Mouse (Mus musculus) liver, embryonic 14.5 days (tissue): ENCODE data around the gene Cd302. TPM values are rescaled to one million over a fixed set of nuclear protein-coding genes. Genes with fewer than 3 reads are reported as not detected.

Experiments
- ATAC-seq: fragments of 200-750 bp; cut with Nextera tagmentation; 2 replicates; pipeline ENCODE4 v1.8.0; 2017; ENCODE audit warnings: moderate number of reproducible peaks, mild to moderate bottlenecking, moderate library complexity; ENCODE audit not compliant: insufficient read depth
- DNase-seq, 3 experiments: peaks; one replicate each; pipeline ENCODE4 v3.0.0-alpha.2; 2012 to 2013; ENCODE audit warnings: low read depth in 3 of 3, low spot score in 3 of 3
- H3K27ac ChIP-seq: fragments of 300-500 bp; sonication (generic); 2 replicates; pipeline ENCODE4 v1.5.1; 2014; ENCODE audit warnings: moderate library complexity, mild to moderate bottlenecking, control low read depth, inconsistent platforms
- H3K27me3 ChIP-seq: fragments of 300-500 bp; sonication (generic); 2 replicates; pipeline ENCODE4 v1.6.1; 2014; ENCODE audit warnings: mild to moderate bottlenecking, low read length, moderate library complexity; ENCODE audit not compliant: control insufficient read depth, insufficient read depth
- H3K36me3 ChIP-seq: fragments of 300-500 bp; sonication (generic); replicated peaks from 2 replicates; pipeline ENCODE4 v1.6.1; 2014; ENCODE audit warnings: low read depth; ENCODE audit not compliant: control insufficient read depth, insufficient read depth
- H3K4me1 ChIP-seq, 2 experiments: fragments of 200-500 bp in 1 of 2; fragments of 300-500 bp in 1 of 2; sonication (generic) in 1 of 2; replicated peaks; 2 replicates each; pipeline ENCODE4 v1.6.1; 2012 to 2014; ENCODE audit warnings: antibody characterized with exemption in 1 of 2, inconsistent platforms in 1 of 2, low read length in 1 of 2; ENCODE audit not compliant: control insufficient read depth in 2 of 2, insufficient read depth in 2 of 2
- H3K4me2 ChIP-seq: fragments of 300-500 bp; sonication (generic); 2 replicates; pipeline ENCODE4 v1.6.1; 2014; ENCODE audit warnings: low read depth, mild to moderate bottlenecking, control low read depth, moderate library complexity
- H3K4me3 ChIP-seq, 2 experiments: fragments of 200-500 bp in 1 of 2; fragments of 300-500 bp in 1 of 2; sonication (generic) in 1 of 2; 2 replicates each; pipeline ENCODE4 v1.5.1; 2012 to 2014; ENCODE audit warnings: low read depth in 2 of 2, low read length in 2 of 2, mild to moderate bottlenecking in 2 of 2, control low read depth in 1 of 2, inconsistent platforms in 1 of 2, moderate library complexity in 1 of 2; ENCODE audit not compliant: insufficient read depth in 1 of 2
- H3K9ac ChIP-seq: fragments of 300-500 bp; sonication (generic); replicated peaks from 2 replicates; pipeline ENCODE4 v1.6.1; 2014; ENCODE audit warnings: mild to moderate bottlenecking, control low read depth, moderate library complexity
- H3K9me3 ChIP-seq: fragments of 300-500 bp; sonication (generic); 2 replicates; pipeline ENCODE4 v1.6.1; 2016; ENCODE audit warnings: low read length, mixed read lengths; ENCODE audit not compliant: control insufficient read depth
- CTCF ChIP-seq: IDR thresholded peaks from 2 replicates; pipeline ENCODE4 v1.5.1; 2016; ENCODE audit warnings: antibody characterized with exemption, low read depth, control low read depth
- EP300 ChIP-seq: IDR thresholded peaks from 2 replicates; pipeline ENCODE4 v1.6.1; 2016; ENCODE audit warnings: antibody characterized with exemption, low read depth
- WGBS: fragments of 180-500 bp; shearing (Covaris S2); extraction: QIAGEN DNeasy Blood & Tissue Kit; methylation state at CpG from one replicate; pipeline ENCODE4 v1.1.7; 2014; ENCODE audit not compliant: insufficient replicate concordance; 5-methylcytosine and 5-hydroxymethylcytosine counted together
- polyA plus RNA-seq, 2 experiments: library from polyadenylated mRNA; depleted of rRNA in 1 of 2; stranded (reverse) in 1 of 2; unstranded in 1 of 2; fragments of >200 nt; fragmentation: Nextera tagmentation in 1 of 2; extraction: Ambion mirVana in 1 of 2; gene quantifications; 2 replicates each; pipeline versions ENCODE4 v1.2.1 to v1.2.3; 2012 to 2014

The Cd302 gene
- polyA plus RNA-seq, 2 experiments = 24.6 to 75.5 TPM

- TF ChIP-seq EP300 = peak; percentile 50; the same call in 1 of the 2 replicates
- peak; percentile 52 for TF ChIP-seq CTCF
- H3K36me3 ChIP-seq = peaks cover 8% of the 10 kb centered on the region
- H3K4me1 ChIP-seq = peaks cover 16 to 30% of the 10 kb centered on the region in 2 experiments
- peak within 1 kb of the TSS; percentile 80 to 96 for H3K4me3 ChIP-seq
- DNase-seq (peak; percentile 79 to 81 (median 80)), ATAC-seq (peak; percentile 93)
- no peaks in the 10 kb centered on the region for H3K27me3 ChIP-seq
- H3K9me3 ChIP-seq = no peaks in the 10 kb centered on the region
- WGBS = 0% methylated on average over 92 of the region's 109 CpGs
- H3K9ac ChIP-seq = peak within 1 kb of the TSS; percentile 95
- peak within 1 kb of the TSS; percentile 70 for H3K27ac ChIP-seq
- peak within 1 kb of the TSS; percentile 88 for H3K4me2 ChIP-seq
These were observed 74.3 kb downstream of the Cd302 start, which contains the start of the genes Baz2b and March7 for GRCm38 (mm10) chr2:60209703-60210651. Baz2b (minus strand) TSS chr2:60209839. March7 (plus strand) TSS chr2:60209887.

GRCm38 (mm10) chr2:60209122-60209611 lies 75.1 kb downstream of the Cd302 start:
- TF ChIP-seq CTCF = no peak
- no peak for TF ChIP-seq EP300
- under 1% methylated on average over 29 of the region's 35 CpGs for WGBS
- Histone ChIP-seq H3K36me3 (peaks cover 11% of the 10 kb centered on the region), H3K4me2 (peak overlapping the region; percentile 88), H3K9me3 (no peaks in the 10 kb centered on the region), H3K9ac (peak overlapping the region; percentile 95), H3K27me3 (no peaks in the 10 kb centered on the region), H3K27ac (peak overlapping the region; percentile 69), H3K4me3 (peak overlapping the region; percentile 80 to 96), H3K4me1 (peaks cover 16 to 29% of the 10 kb centered on the region in 2 experiments)
- peak; percentile 66 for ATAC-seq
- DNase-seq = peak in 2 of 3 experiments; percentile 28 to 38

GRCm38 (mm10) chr2:60205795-60206194 lies 78.5 kb downstream of the Cd302 start:
- 62% methylated on average over 6 of the region's 6 CpGs for WGBS
- no peak overlapping the region for H3K4me2 ChIP-seq
- H3K4me1 ChIP-seq = peaks cover 2 to 16% of the 10 kb centered on the region in 2 experiments
- no peak for TF ChIP-seq CTCF
- TF ChIP-seq EP300 = no peak
- H3K9me3 ChIP-seq = no peaks in the 10 kb centered on the region
- H3K27me3 ChIP-seq = no peaks in the 10 kb centered on the region
- no peak overlapping the region for H3K27ac ChIP-seq
- no peak for ATAC-seq
- H3K9ac ChIP-seq = no peak overlapping the region
- H3K36me3 ChIP-seq = peaks cover 9% of the 10 kb centered on the region
- no peak overlapping the region for H3K4me3 ChIP-seq
- DNase-seq = no peak

- Histone ChIP-seq H3K36me3 (peaks cover 9% of the 10 kb centered on the region), H3K9ac (no peak overlapping the region), H3K27ac (no peak overlapping the region), H3K4me3 (no peak overlapping the region), H3K9me3 (no peaks in the 10 kb centered on the region), H3K4me1 (peaks cover 0 to 15% of the 10 kb centered on the region in 2 experiments; a peak in 3 of 4 replicates), H3K4me2 (no peak overlapping the region), H3K27me3 (no peaks in the 10 kb centered on the region)
- TF ChIP-seq CTCF = no peak
- no peak for TF ChIP-seq EP300
- ATAC-seq (peak; percentile 32; the same call in 1 of the 2 replicates), DNase-seq (no peak)
- 23% methylated on average over 6 of the region's 6 CpGs for WGBS
These were observed 80.1 kb downstream of the Cd302 start for GRCm38 (mm10) chr2:60204162-60204561.

- H3K4me1 ChIP-seq = peaks cover 0 to 15% of the 10 kb centered on the region in 2 experiments; a peak in 3 of 4 replicates
- 82% methylated on average over 4 of the region's 4 CpGs for WGBS
- H3K4me2 ChIP-seq = no peak overlapping the region
- no peak for ATAC-seq
- H3K36me3 ChIP-seq = peaks cover 9% of the 10 kb centered on the region
- TF ChIP-seq EP300 = no peak
- TF ChIP-seq CTCF = no peak
- no peaks in the 10 kb centered on the region for H3K27me3 ChIP-seq
- DNase-seq = no peak
- H3K9ac ChIP-seq = no peak overlapping the region
- H3K9me3 ChIP-seq = no peaks in the 10 kb centered on the region
- H3K4me3 ChIP-seq = no peak overlapping the region
- H3K27ac ChIP-seq = no peak overlapping the region
These were observed 80.6 kb downstream of the Cd302 start for GRCm38 (mm10) chr2:60203733-60204132.
